Mouse (Mus musculus) cerebellum, adult 2 months (tissue): ENCODE results near the gene Naa35. TPM values are rescaled to one million over a fixed set of nuclear protein-coding genes. Genes with fewer than 3 reads are reported as not detected.

Experiments
- DNase-seq, 2 experiments: peaks; one replicate each; pipeline ENCODE4 v3.0.0; 2021
- H3K27ac ChIP-seq: fragments of 200-500 bp; 2 replicates; pipeline ENCODE4 v1.5.1; 2012; ENCODE audit warnings: low read length, control low read depth, inconsistent platforms; ENCODE audit not compliant: insufficient read depth
- H3K27me3 ChIP-seq: fragments of 200-500 bp; 2 replicates; pipeline ENCODE4 v1.6.1; 2012; ENCODE audit warnings: inconsistent platforms, mild to moderate bottlenecking, low read length, moderate library complexity; ENCODE audit not compliant: control insufficient read depth, insufficient read depth
- H3K4me1 ChIP-seq: fragments of 200-500 bp; 2 replicates; pipeline ENCODE4 v1.6.1; 2011; ENCODE audit warnings: low read length; ENCODE audit not compliant: control insufficient read depth, insufficient read depth
- H3K4me3 ChIP-seq: fragments of 200-500 bp; replicated peaks from 2 replicates; pipeline ENCODE3; 2011; ENCODE audit warnings: mild to moderate bottlenecking, low read depth, low read length, control low read depth; ENCODE audit not compliant: insufficient read depth
- CTCF ChIP-seq: fragments of 200-500 bp; IDR thresholded peaks from 2 replicates; pipeline ENCODE4 v1.5.1; 2011; ENCODE audit warnings: low read depth, mild to moderate bottlenecking, control low read depth, low read length, moderate library complexity, borderline replicate concordance; ENCODE audit not compliant: insufficient read depth
- POLR2A ChIP-seq: fragments of 200-500 bp; IDR thresholded peaks from 2 replicates; pipeline ENCODE4 v1.6.1; 2011; ENCODE audit warnings: low read length, control low read depth, borderline replicate concordance; ENCODE audit not compliant: insufficient read depth
- WGBS: fragments of 180-500 bp; shearing (Covaris S2); methylation state at CpG from one replicate; pipeline ENCODE4 v1.1.7; 2018; 5-methylcytosine and 5-hydroxymethylcytosine counted together
- polyA plus RNA-seq: library from polyadenylated mRNA; depleted of rRNA; stranded (reverse); fragments of >200 nt; gene quantifications from 2 replicates; pipeline ENCODE4 v1.2.3, GENCODE M21; 2012

Gene Naa35
- polyA plus RNA-seq, 1 experiment, result 76.9 TPM

- H3K4me1 ChIP-seq, result peaks cover 43% of the 10 kb centered on the region
- TF ChIP-seq CTCF (no peak), POLR2A (no peak)
- H3K27me3 ChIP-seq, result no peaks in the 10 kb centered on the region
- no peak overlapping the region for H3K4me3 ChIP-seq
- DNase-seq, result peak in 1 of 2 experiments; percentile 7
- 84% methylated on average over 3 of the region's 3 CpGs for WGBS
- no peak overlapping the region for H3K27ac ChIP-seq
Observed at GRCm38 (mm10) chr13:59645491-59645890, 60.4 kb downstream of the Naa35 start.

GRCm38 (mm10) chr13:59646674-59647244 lies 61.7 kb downstream of the Naa35 start:
- Histone ChIP-seq H3K4me3 (no peak overlapping the region), H3K4me1 (peaks cover 40% of the 10 kb centered on the region), H3K27ac (peak overlapping the region; percentile 22; the same call in 1 of the 2 replicates), H3K27me3 (no peaks in the 10 kb centered on the region)
- peak in 1 of 2 experiments; percentile 46 for DNase-seq
- no peak for TF ChIP-seq POLR2A
- 26% methylated on average over 11 of the region's 11 CpGs for WGBS

GRCm38 (mm10) chr13:59647484-59647883 lies 62.4 kb downstream of the Naa35 start:
- 93% methylated on average over 6 of the region's 6 CpGs for WGBS
- Histone ChIP-seq H3K27me3 (no peaks in the 10 kb centered on the region), H3K4me1 (peaks cover 45% of the 10 kb centered on the region), H3K4me3 (no peak overlapping the region), H3K27ac (peak overlapping the region; percentile 22)
- TF ChIP-seq POLR2A (no peak), CTCF (no peak)
- DNase-seq, result peak in 1 of 2 experiments; percentile 13

- 33% methylated on average over 6 of the region's 6 CpGs for WGBS
- TF ChIP-seq CTCF (no peak), POLR2A (peak; percentile 45; the same call in 1 of the 2 replicates)
- H3K4me1 ChIP-seq, result peaks cover 55% of the 10 kb centered on the region
- no peak overlapping the region for H3K4me3 ChIP-seq
- peak; percentile 69 to 82 for DNase-seq
- peak overlapping the region; percentile 22 for H3K27ac ChIP-seq
- H3K27me3 ChIP-seq, result no peaks in the 10 kb centered on the region
Observed at GRCm38 (mm10) chr13:59648598-59648997, 63.5 kb downstream of the Naa35 start.

GRCm38 (mm10) chr13:59649781-59650180 lies 64.7 kb downstream of the Naa35 start:
- no peak for TF ChIP-seq CTCF
- TF ChIP-seq POLR2A, result no peak
- Histone ChIP-seq H3K4me3 (no peak overlapping the region), H3K27me3 (no peaks in the 10 kb centered on the region), H3K27ac (no peak overlapping the region), H3K4me1 (peaks cover 63% of the 10 kb centered on the region)
- no peak for DNase-seq
- WGBS, result 90% methylated on average over 5 of the region's 5 CpGs

GRCm38 (mm10) chr13:59652651-59653050 lies 67.6 kb downstream of the Naa35 start:
- no peak for DNase-seq
- TF ChIP-seq POLR2A, result no peak
- no peak for TF ChIP-seq CTCF
- Histone ChIP-seq H3K4me3 (no peak overlapping the region), H3K4me1 (peaks cover 49% of the 10 kb centered on the region), H3K27ac (peak overlapping the region; percentile 57), H3K27me3 (no peaks in the 10 kb centered on the region)
- WGBS, result 11% methylated on average over 5 of the region's 5 CpGs

GRCm38 (mm10) chr13:59653136-59653535 lies 68.1 kb downstream of the Naa35 start:
- H3K27ac ChIP-seq, result peak overlapping the region; percentile 32; the same call in 1 of the 2 replicates
- H3K27me3 ChIP-seq, result no peaks in the 10 kb centered on the region
- H3K4me3 ChIP-seq, result no peak overlapping the region
- peaks cover 48% of the 10 kb centered on the region for H3K4me1 ChIP-seq
- no peak for DNase-seq
- WGBS, result 51% methylated on average over 3 of the region's 3 CpGs
- TF ChIP-seq CTCF (no peak), POLR2A (no peak)

GRCm38 (mm10) chr13:59654465-59654864 lies 69.4 kb downstream of the Naa35 start:
- TF ChIP-seq POLR2A (no peak), CTCF (no peak)
- Histone ChIP-seq H3K4me3 (no peak overlapping the region), H3K27me3 (no peaks in the 10 kb centered on the region), H3K4me1 (peaks cover 42% of the 10 kb centered on the region), H3K27ac (no peak overlapping the region)
- 92% methylated on average over 5 of the region's 5 CpGs for WGBS
- DNase-seq, result no peak

- TF ChIP-seq POLR2A (no peak), CTCF (no peak)
- Histone ChIP-seq H3K4me3 (no peak overlapping the region), H3K4me1 (peaks cover 38% of the 10 kb centered on the region), H3K27me3 (no peaks in the 10 kb centered on the region), H3K27ac (no peak overlapping the region)
- DNase-seq, result no peak
- WGBS, result 95% methylated on average over 15 of the region's 15 CpGs
Observed at GRCm38 (mm10) chr13:59655718-59656315, 70.8 kb downstream of the Naa35 start.
